ENCODE assay signal across 9 mouse cellular contexts in genomic region chr6:89000359-89000758, GRCm38 (mm10).
DNase-seq lines count a peak whose midpoint lies in the region; ATAC-seq and TF ChIP-seq lines count a peak whose summit lies in the region.
"Had no signal": no experiment of that assay in that cellular context is flagged by ENCODE, and none has a peak within 500 bp of the region (broad histone marks: within the 10 kb centered on the region; RNA-seq: fewer than 3 reads in every experiment).

No protein-coding gene starts in this region.

- H3K27ac ChIP-seq in forebrain, postnatal 0 days (ENCODE audit: low read depth, low read length), result no peak overlapping the region
- no peak overlapping the region for H3K27ac ChIP-seq in forebrain, embryonic 15.5 days (replicated peaks)
- no peak overlapping the region for H3K27ac ChIP-seq in CH12.LX (ENCODE audit: insufficient read depth, low read depth)
- H3K27ac ChIP-seq in intestine, postnatal 0 days (ENCODE audit: low read depth, low read length), result no peak overlapping the region
- H3K27ac ChIP-seq in midbrain, embryonic 11.5 days (ENCODE audit: low read depth, low read length), result peak overlapping the region; percentile 31; the same call in 1 of the 2 replicates
- H3K27ac ChIP-seq in heart, embryonic 12.5 days (ENCODE audit: poor library complexity, severe bottlenecking), result no peak overlapping the region
- H3K27ac ChIP-seq: forebrain, embryonic 12.5 days had no signal

- no peak for DNase-seq in forebrain, postnatal 0 days
- DNase-seq in CH12.LX (ENCODE audit: extremely low read depth), result peak; percentile 83
- DNase-seq in midbrain, embryonic 11.5 days (ENCODE audit: low spot score, missing footprints), result no peak
- no peak for DNase-seq in thymus, postnatal 10 days (ENCODE audit: low spot score in 2 of 2)
- no peak for DNase-seq in cerebellum, postnatal 4 days (ENCODE audit: low spot score in 2 of 2)

- 15% methylated on average over 14 of the region's 14 CpGs for WGBS in forebrain, postnatal 0 days
- WGBS in forebrain, embryonic 15.5 days, result 20% methylated on average over 14 of the region's 14 CpGs
- 24% methylated on average over 14 of the region's 14 CpGs for WGBS in intestine, postnatal 0 days
- 11% methylated on average over 14 of the region's 14 CpGs for WGBS in midbrain, embryonic 11.5 days
- WGBS in heart, embryonic 12.5 days, result 47% methylated on average over 14 of the region's 14 CpGs

- H3K9me3 ChIP-seq in forebrain, postnatal 0 days (ENCODE audit: low read length), result peaks cover 5% of the 10 kb centered on the region; the same call in 1 of the 2 replicates
- H3K9me3 ChIP-seq in forebrain, embryonic 15.5 days, result no peaks in the 10 kb centered on the region
- H3K9me3 ChIP-seq in CH12.LX (replicated peaks; ENCODE audit: low read length), result peaks cover 4% of the 10 kb centered on the region
- no peaks in the 10 kb centered on the region for H3K9me3 ChIP-seq in intestine, postnatal 0 days (ENCODE audit: control insufficient read depth)
- H3K9me3 ChIP-seq in midbrain, embryonic 11.5 days (ENCODE audit: control insufficient read depth, low read length), result no peaks in the 10 kb centered on the region
- H3K9me3 ChIP-seq in heart, embryonic 12.5 days (replicated peaks), result no peaks in the 10 kb centered on the region
- H3K9me3 ChIP-seq: forebrain, embryonic 12.5 days had no signal

- no peaks in the 10 kb centered on the region for H3K36me3 ChIP-seq in forebrain, postnatal 0 days (ENCODE audit: insufficient read depth)
- H3K36me3 ChIP-seq in forebrain, embryonic 15.5 days, result no peaks in the 10 kb centered on the region
- no peaks in the 10 kb centered on the region for H3K36me3 ChIP-seq in CH12.LX (replicated peaks in 1 of 2; ENCODE audit: control insufficient read depth in 1 of 2, insufficient read depth in 1 of 2, low read length in 1 of 2)
- H3K36me3 ChIP-seq in intestine, postnatal 0 days (ENCODE audit: control insufficient read depth, insufficient read depth), result no peaks in the 10 kb centered on the region
- H3K36me3 ChIP-seq in midbrain, embryonic 11.5 days (ENCODE audit: control insufficient read depth, insufficient read depth, low read length), result no peaks in the 10 kb centered on the region
- no peaks in the 10 kb centered on the region for H3K36me3 ChIP-seq in heart, embryonic 12.5 days
- H3K36me3 ChIP-seq: forebrain, embryonic 12.5 days had no signal

- H3K79me2 ChIP-seq in CH12.LX (replicated peaks; ENCODE audit: control insufficient read depth, extremely low read depth, insufficient read depth, poor library complexity, severe bottlenecking), result no peaks in the 10 kb centered on the region

- TF ChIP-seq RAD21 in CH12.LX (IDR thresholded peaks at IDR 0.05; ENCODE audit: low read depth, low read length), result no peak

- H3K4me3 ChIP-seq in forebrain, postnatal 0 days (ENCODE audit: low read depth, low read length), result no peak overlapping the region
- no peak overlapping the region for H3K4me3 ChIP-seq in forebrain, embryonic 15.5 days
- peak overlapping the region in 1 of 3 experiments; percentile 1 for H3K4me3 ChIP-seq in CH12.LX (replicated peaks in 1 of 3; ENCODE audit: low read depth in 2 of 3, low read length in 2 of 3, poor library complexity in 1 of 3)
- no peak overlapping the region for H3K4me3 ChIP-seq in intestine, postnatal 0 days (ENCODE audit: low read depth, low read length)
- H3K4me3 ChIP-seq in midbrain, embryonic 11.5 days (ENCODE audit: low read depth, low read length), result no peak overlapping the region
- H3K4me3 ChIP-seq in heart, embryonic 12.5 days, result no peak overlapping the region
- H3K4me3 ChIP-seq: forebrain, embryonic 12.5 days had no signal

- no peak for TF ChIP-seq POLR2A in CH12.LX (IDR thresholded peaks at IDR 0.05; ENCODE audit: low read depth, low read length)

- peaks cover 5% of the 10 kb centered on the region; the same call in 1 of the 2 replicates for H3K27me3 ChIP-seq in forebrain, postnatal 0 days (ENCODE audit: insufficient read depth, low read length)
- H3K27me3 ChIP-seq in forebrain, embryonic 15.5 days, result peaks cover 5% of the 10 kb centered on the region; the same call in 1 of the 2 replicates
- H3K27me3 ChIP-seq in CH12.LX (replicated peaks), result no peaks in the 10 kb centered on the region
- H3K27me3 ChIP-seq in intestine, postnatal 0 days (replicated peaks; ENCODE audit: control insufficient read depth, insufficient read depth, low read length), result no peaks in the 10 kb centered on the region
- no peaks in the 10 kb centered on the region for H3K27me3 ChIP-seq in midbrain, embryonic 11.5 days (ENCODE audit: control insufficient read depth, insufficient read depth, low read length)
- H3K27me3 ChIP-seq in heart, embryonic 12.5 days (replicated peaks), result no peaks in the 10 kb centered on the region; the same call in 1 of the 2 replicates

- in situ Hi-C loops in CH12.LX (cut with MboI; ENCODE audit: low pct_ligation_motif_present, low pct_unique_long_range_greater_than_20kb, low sequenced_read_pairs), result loop anchor here (10.0 kb wide), 1 partner anchor 66 kb away; no protein-coding TSS in a partner anchor

- ATAC-seq in forebrain, postnatal 0 days, result no peak
- ATAC-seq in forebrain, embryonic 15.5 days (replicated peaks), result no peak
- ATAC-seq in intestine, postnatal 0 days, result no peak
- no peak for ATAC-seq in midbrain, embryonic 11.5 days (ENCODE audit: low FRiP score)
- no peak for ATAC-seq in heart, embryonic 12.5 days (ENCODE audit: insufficient number of reproducible peaks, low FRiP score)

- 0 out of 2 replicates have a peak overlapping the region, but pooled peaks have one; percentile 31 for H3K9ac ChIP-seq in forebrain, postnatal 0 days
- H3K9ac ChIP-seq in forebrain, embryonic 15.5 days (replicated peaks), result no peak overlapping the region
- H3K9ac ChIP-seq in CH12.LX (ENCODE audit: insufficient read depth, low read depth), result 0 out of 2 replicates have a peak overlapping the region, but pooled peaks have one; percentile 6
- H3K9ac ChIP-seq in intestine, postnatal 0 days (ENCODE audit: low read depth, low read length), result no peak overlapping the region
- peak overlapping the region; percentile 35; the same call in 1 of the 2 replicates for H3K9ac ChIP-seq in midbrain, embryonic 11.5 days (ENCODE audit: low read length)
- no peak overlapping the region for H3K9ac ChIP-seq in heart, embryonic 12.5 days
- H3K9ac ChIP-seq: forebrain, embryonic 12.5 days had no signal

- H3K4me1 ChIP-seq in forebrain, postnatal 0 days (ENCODE audit: insufficient read depth), result no peaks in the 10 kb centered on the region
- H3K4me1 ChIP-seq in forebrain, embryonic 15.5 days, result peaks cover 6% of the 10 kb centered on the region; the same call in 1 of the 2 replicates
- peaks cover 12 to 60% of the 10 kb centered on the region in 2 experiments for H3K4me1 ChIP-seq in CH12.LX (ENCODE audit: control insufficient read depth in 1 of 2, insufficient read depth in 2 of 2)
- no peaks in the 10 kb centered on the region for H3K4me1 ChIP-seq in intestine, postnatal 0 days (replicated peaks; ENCODE audit: control insufficient read depth, insufficient read depth, low read length)
- peaks cover 4% of the 10 kb centered on the region; the same call in 1 of the 2 replicates for H3K4me1 ChIP-seq in midbrain, embryonic 11.5 days (ENCODE audit: control insufficient read depth, insufficient read depth, low read length)
- peaks cover 5% of the 10 kb centered on the region; the same call in 1 of the 2 replicates for H3K4me1 ChIP-seq in heart, embryonic 12.5 days (replicated peaks)

- TF ChIP-seq EP300 in CH12.LX (IDR thresholded peaks at IDR 0.05; ENCODE audit: low read length), result no peak

- no peak for TF ChIP-seq CTCF in forebrain, postnatal 0 days (IDR thresholded peaks at IDR 0.05; ENCODE audit: low read depth)
- TF ChIP-seq CTCF in CH12.LX (conservative IDR thresholded peaks at IDR 0.05 in 1 of 2, IDR thresholded peaks at IDR 0.05 in 1 of 2; ENCODE audit: low read depth in 2 of 2, low read length in 2 of 2), result no peak
- no peak for TF ChIP-seq CTCF in intestine, postnatal 0 days (IDR thresholded peaks at IDR 0.05; ENCODE audit: low read depth)

- no peak overlapping the region for H3K4me2 ChIP-seq in forebrain, postnatal 0 days (ENCODE audit: low read depth)
- H3K4me2 ChIP-seq in forebrain, embryonic 15.5 days (replicated peaks), result no peak overlapping the region
- peak overlapping the region; percentile 95 for H3K4me2 ChIP-seq in CH12.LX (ENCODE audit: insufficient read depth, low read depth, poor library complexity, severe bottlenecking)
- peak overlapping the region; percentile 35; the same call in 1 of the 2 replicates for H3K4me2 ChIP-seq in intestine, postnatal 0 days (replicated peaks; ENCODE audit: low read depth)
- no peak overlapping the region for H3K4me2 ChIP-seq in midbrain, embryonic 11.5 days
- no peak overlapping the region for H3K4me2 ChIP-seq in heart, embryonic 12.5 days
- H3K4me2 ChIP-seq: forebrain, embryonic 12.5 days had no signal

- dilution Hi-C loops in CH12.LX (cut with MboI; ENCODE audit: extremely low pct_ligation_motif_present, extremely low pct_unique_long_range_greater_than_20kb, low sequenced_read_pairs), result no loop called here

TF ChIP-seq in CH12.LX, 34 proteins besides CTCF, POLR2A, EP300 and RAD21:
- TF ChIP-seq USF2 (conservative IDR thresholded peaks at IDR 0.05; ENCODE audit: low read depth, low read length), result no peak
- no peak for TF ChIP-seq ZKSCAN1 (IDR thresholded peaks at IDR 0.05; ENCODE audit: borderline replicate concordance, low read depth, low read length)
- no peak for TF ChIP-seq POLR2AphosphoS2 (IDR thresholded peaks at IDR 0.05; ENCODE audit: low read depth, low read length)
- TF ChIP-seq ETS1 (conservative IDR thresholded peaks at IDR 0.05; ENCODE audit: low read depth, low read length), result peak; percentile 90
- TF ChIP-seq MAX (IDR thresholded peaks at IDR 0.05; ENCODE audit: low read length), result no peak; the same call in 1 of the 2 replicates
- no peak for TF ChIP-seq UBTF (IDR thresholded peaks at IDR 0.05; ENCODE audit: low read depth, low read length)
- no peak for TF ChIP-seq CHD1 (IDR thresholded peaks at IDR 0.05; ENCODE audit: low read depth, low read length)
- no peak for TF ChIP-seq TBP (conservative IDR thresholded peaks at IDR 0.05; ENCODE audit: low read depth, low read length)
- no peak for TF ChIP-seq HCFC1 (IDR thresholded peaks at IDR 0.05; ENCODE audit: low read depth, low read length)
- TF ChIP-seq TCF12 (IDR thresholded peaks at IDR 0.05; ENCODE audit: low read depth, low read length), result no peak
- no peak for TF ChIP-seq USF1 (IDR thresholded peaks at IDR 0.05; ENCODE audit: low read depth, low read length)
- peak; percentile 51; the same call in 1 of the 2 replicates for TF ChIP-seq MEF2A (IDR thresholded peaks at IDR 0.05; ENCODE audit: borderline replicate concordance, low read depth, low read length)
- no peak for TF ChIP-seq MAZ (IDR thresholded peaks at IDR 0.05; ENCODE audit: low read depth, low read length)
- no peak for TF ChIP-seq GABPA (IDR thresholded peaks at IDR 0.05; ENCODE audit: insufficient replicate concordance, low read depth, low read length)
- peak; percentile 99 for TF ChIP-seq BHLHE40 (IDR thresholded peaks at IDR 0.05; ENCODE audit: low read depth, low read length)
- TF ChIP-seq JUND (conservative IDR thresholded peaks at IDR 0.05; ENCODE audit: low read depth, low read length), result no peak

Comparison
In these comparisons a context has a peak if more than half of its experiments do, and no peak if none do; other contexts are left out.
1. H3K9ac ChIP-seq: peak in forebrain, postnatal 0 days (single experiment), CH12.LX (single experiment) and midbrain, embryonic 11.5 days (single experiment); none in forebrain, embryonic 15.5 days (single experiment), intestine, postnatal 0 days (single experiment) and heart, embryonic 12.5 days (single experiment).
2. H3K4me2 ChIP-seq: peak in CH12.LX (single experiment) and intestine, postnatal 0 days (single experiment); none in forebrain, postnatal 0 days (single experiment), forebrain, embryonic 15.5 days (single experiment), midbrain, embryonic 11.5 days (single experiment) and heart, embryonic 12.5 days (single experiment).